Mouse (Mus musculus) cerebellum, adult 2 months (tissue): Measurements from ENCODE around the gene Hspa5.

Source experiments
- CTCF ChIP-seq: fragments of 200-500 bp; IDR thresholded peaks from 2 replicates; pipeline ENCODE4 v1.5.1; 2011; ENCODE audit warnings: low read depth, mild to moderate bottlenecking, control low read depth, low read length, moderate library complexity, borderline replicate concordance; ENCODE audit not compliant: insufficient read depth
- POLR2A ChIP-seq: fragments of 200-500 bp; IDR thresholded peaks from 2 replicates; pipeline ENCODE4 v1.6.1; 2011; ENCODE audit warnings: low read length, control low read depth, borderline replicate concordance; ENCODE audit not compliant: insufficient read depth

- TF ChIP-seq CTCF (no peak), POLR2A (no peak)
Observed at GRCm38 (mm10) chr2:34764801-34765200, 7.0 kb upstream of the Hspa5 start.
